Mouse (Mus musculus): ENCODE data around the gene Atmin. TPM values are rescaled to one million over a fixed set of nuclear protein-coding genes. Genes with fewer than 3 reads are reported as not detected.

The Atmin gene
- total RNA-seq (2021): 10 to 100 TPM; 63.3 to 66.0 TPM

DNA sequence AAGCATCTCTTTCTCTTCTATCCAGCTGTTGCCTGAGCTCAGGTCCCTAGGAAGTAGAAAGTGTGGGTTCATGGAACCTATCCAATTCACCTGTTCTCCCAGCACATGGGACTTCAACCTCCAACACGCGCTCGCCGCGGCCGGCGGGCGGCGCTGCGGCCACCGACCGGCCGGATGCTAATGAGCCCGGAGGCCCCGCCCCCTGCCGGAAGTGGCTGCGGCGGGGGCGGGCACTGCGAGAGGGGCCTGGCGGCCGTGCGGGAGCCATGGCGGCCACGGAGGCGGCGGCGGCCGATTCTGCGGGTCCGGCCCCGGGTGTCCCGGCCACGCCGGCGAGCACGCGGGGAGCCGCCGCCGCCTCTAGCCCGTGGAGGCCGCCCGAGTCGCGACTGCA lies at the start of gene Atmin:
Gene Atmin (plus strand): TSS at position 233 of the 394 bp plus-strand sequence.
- intact Hi-C loops (cut with DNase I): loop anchor here (1.0 to 5.0 kb wide), 2 partner anchors 36 to 534 kb away; no protein-coding TSS in a partner anchor

DNA sequence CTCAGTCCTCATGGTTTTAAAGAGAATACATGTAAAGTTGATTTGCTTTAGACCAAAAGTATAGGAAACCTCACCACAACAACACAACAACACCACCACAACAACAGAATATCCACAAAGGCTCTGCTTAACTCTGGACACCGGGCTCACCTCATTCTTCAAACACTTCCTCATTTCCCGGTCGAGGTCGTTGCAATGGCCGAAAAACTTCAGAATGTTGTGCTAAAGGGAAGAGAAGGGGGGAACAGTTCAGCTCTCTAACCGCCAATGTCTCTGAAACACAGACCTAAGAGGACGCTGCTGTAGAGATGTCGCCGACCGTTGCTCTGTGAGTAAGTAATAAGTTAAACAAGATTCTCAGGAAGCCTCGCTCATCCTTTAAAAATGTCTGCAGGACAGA lies 49.3 kb upstream of the Atmin start:
- intact Hi-C loops (cut with DNase I): no loop called here

More for the DNA sequence above, at the start of gene Atmin:
- peak; percentile 80 to 83 for DNase-seq (ENCODE audit: low spot score in 2 of 2)

DNA sequence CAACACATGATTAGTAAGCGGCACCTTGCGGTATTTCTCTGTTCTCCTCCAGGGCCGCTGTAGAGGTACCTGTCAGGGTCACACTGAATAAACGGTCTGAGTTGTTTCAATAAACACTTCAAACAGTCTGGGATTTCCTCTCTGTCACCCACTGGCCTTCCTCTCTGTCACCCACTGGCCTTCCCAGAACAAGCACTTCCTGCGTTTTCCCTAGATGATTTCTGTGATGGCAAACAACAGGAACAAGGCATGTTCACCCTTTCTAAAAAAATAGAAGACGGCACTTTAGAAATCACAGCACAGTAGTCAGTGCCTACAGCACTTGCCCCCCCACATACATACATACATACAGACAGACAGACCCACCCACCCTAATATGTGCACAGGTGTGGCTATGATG lies 47.7 kb upstream of the Atmin start:
- intact Hi-C loops (cut with DNase I): no loop called here
- no peak for DNase-seq (ENCODE audit: low spot score in 2 of 2)

More for the DNA sequence above, 49.3 kb upstream of the Atmin start:
- no peak for DNase-seq (ENCODE audit: low spot score in 2 of 2)

DNA sequence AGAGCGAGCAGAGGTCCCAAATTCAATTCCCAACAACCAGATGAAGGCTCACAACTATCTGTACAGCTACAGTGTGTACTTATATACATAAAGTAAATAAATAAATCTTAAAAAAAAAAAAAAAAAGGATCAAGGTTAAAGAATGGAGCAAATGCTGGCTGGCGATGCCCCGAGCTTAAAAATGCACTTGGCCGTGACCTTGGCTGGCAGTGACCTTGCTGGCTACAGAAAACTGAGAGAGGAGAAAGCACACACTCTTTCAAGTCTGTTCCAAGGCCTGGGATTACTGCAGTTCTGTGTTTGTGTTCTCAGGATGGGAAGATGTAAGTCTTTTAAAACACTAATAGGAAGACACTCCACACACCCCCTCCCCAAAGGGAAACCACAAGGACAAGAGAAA lies 38.5 kb upstream of the Atmin start:
- no peak for DNase-seq (ENCODE audit: low spot score in 2 of 2)
- intact Hi-C loops (cut with DNase I): no loop called here

DNA sequence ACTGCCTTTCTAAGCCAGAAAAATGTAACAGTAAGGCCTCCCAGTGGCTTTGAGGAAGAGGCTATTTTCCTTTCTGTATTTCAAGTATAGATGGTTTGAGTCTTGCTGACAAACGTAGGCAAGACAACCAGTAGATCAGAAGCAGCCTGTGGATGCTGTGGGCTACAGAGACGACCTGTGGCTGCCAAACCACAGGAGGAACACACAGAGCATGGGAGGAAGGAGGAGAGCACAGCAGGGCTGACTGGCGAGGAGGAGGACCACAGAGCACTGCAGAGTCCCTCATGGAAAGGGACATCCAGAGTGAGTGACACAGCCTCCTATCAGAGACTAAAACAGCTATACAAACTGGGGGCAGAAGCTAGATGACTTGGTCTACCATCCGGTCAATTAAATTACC lies 37.9 kb upstream of the Atmin start:
- intact Hi-C loops (cut with DNase I): no loop called here
- DNase-seq (ENCODE audit: low spot score in 2 of 2): no peak

DNA sequence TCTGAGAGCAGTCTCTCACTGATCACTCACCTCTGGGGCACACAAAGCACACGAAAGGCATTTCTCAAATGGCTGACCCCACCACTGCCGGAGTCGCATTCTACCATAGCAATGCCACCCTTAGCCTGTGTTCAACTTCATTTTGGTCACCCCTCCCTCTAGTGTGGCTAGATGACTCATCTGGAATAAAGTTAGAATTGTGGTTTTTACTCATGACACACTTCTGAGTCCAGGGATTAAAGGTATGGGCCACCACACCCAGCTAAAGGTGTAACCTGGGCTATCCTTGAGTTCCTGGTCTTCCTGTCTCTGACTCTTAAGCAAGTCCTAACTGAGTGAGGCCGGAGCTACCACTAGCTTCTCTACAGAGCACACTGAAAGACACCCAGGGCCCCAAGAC lies 37.4 kb upstream of the Atmin start:
- intact Hi-C loops (cut with DNase I): no loop called here
- DNase-seq (ENCODE audit: low spot score in 2 of 2): no peak

DNA sequence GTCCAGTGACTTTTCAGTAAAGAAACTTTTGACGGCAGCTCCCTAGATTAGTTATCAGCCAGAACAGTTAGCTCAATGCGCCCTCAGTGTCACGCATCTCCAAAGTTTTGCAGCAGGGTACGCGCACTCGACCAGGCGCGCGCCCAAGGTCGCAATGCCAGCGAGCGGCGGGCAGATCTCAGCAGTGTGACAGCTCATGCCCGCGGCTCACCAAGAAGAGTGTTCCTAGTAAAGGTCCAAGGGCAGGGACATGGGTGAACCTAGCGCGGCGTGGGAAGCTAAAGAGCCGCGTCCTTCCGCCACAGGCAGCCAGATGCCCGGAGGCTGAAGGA lies 22.2 kb upstream of the Atmin start:
- DNase-seq (ENCODE audit: low spot score in 2 of 2): no peak
- intact Hi-C loops (cut with DNase I): loop anchor here (5.0 kb wide), 1 partner anchor 71 kb away; the partner anchor contains the start of gene Gcsh

DNA sequence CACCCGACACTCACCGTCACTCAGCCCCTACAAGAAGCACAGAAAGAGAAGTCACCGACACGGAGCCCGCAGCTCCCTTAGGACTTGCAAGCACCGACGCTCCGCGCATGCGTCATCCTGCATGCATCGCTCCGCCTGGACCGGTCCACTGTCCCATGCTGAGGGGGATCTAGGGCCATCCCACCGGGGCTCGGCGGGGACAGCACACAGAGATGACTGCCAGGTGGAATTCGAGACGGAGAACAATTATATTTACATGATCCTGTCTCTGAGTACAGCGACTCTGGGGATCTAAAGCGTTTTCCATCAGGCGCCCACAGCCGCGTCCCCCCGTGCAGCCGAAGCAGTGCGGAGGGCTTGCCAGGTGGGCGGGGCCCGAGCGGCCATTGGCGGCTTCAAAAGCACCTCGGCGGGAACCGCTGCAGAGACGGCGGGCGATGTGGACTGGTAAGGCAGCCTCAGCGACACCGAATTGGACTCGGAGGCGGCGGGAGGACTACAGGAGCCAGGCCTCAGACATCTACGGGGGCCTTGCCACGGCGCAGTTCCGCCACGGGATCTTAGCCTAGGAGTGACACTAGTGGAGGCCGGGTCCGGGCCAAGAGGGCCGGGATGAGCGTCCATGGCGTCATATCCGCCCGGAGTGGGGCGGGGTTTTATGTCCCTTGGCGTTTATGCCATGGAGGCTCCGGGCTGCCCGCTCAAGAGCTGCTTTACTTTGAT lies 21.7 kb upstream of the Atmin start, which contains the start of the genes Cmc2 and Cenpn:
Gene Cmc2 (minus strand): TSS at position 119 of the 723 bp plus-strand sequence.
Gene Cenpn (plus strand): TSS at position 394 of the 723 bp plus-strand sequence.
- DNase-seq (ENCODE audit: low spot score in 2 of 2): peak; percentile 90 to 91
- intact Hi-C loops (cut with DNase I): loop anchor here (5.0 kb wide), 1 partner anchor 71 kb away; the partner anchor contains the start of gene Gcsh

DNA sequence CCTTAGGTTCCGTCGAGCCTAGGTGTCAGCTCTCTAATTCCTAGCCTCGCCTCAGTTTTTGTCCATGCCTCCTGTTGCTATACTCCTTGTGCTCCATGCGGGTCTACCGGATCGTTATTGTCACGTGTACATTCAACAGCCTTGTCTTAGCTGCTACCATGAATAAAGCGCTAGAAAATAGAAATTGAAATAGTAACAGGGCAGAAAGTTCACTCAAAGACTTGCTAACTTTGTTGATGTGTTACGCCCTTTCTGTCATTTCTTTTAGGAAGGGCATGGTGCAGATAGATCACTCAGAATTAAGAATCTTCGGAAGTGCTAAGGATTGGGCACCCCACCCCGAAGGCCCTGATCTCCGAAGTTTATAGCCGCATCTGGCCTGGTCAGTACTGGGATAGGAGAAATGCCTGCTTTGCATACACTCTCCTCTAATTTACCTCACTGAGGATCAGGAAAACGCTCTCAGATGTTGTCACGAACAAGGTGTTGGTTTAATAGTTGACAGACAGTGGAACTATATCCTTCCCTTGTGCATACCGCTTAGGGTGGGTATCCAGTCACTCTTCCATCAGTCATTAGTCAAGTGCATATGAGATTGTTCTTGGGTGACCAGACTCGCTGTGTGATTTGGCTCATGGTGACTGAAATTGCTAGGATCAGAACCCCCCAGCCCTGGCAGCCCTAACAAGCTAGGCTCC lies 21.0 kb upstream of the Atmin start:
- intact Hi-C loops (cut with DNase I): loop anchor here (5.0 kb wide), 1 partner anchor 70 kb away; the partner anchor contains the start of gene Gcsh
- DNase-seq (ENCODE audit: low spot score in 2 of 2): no peak

DNA sequence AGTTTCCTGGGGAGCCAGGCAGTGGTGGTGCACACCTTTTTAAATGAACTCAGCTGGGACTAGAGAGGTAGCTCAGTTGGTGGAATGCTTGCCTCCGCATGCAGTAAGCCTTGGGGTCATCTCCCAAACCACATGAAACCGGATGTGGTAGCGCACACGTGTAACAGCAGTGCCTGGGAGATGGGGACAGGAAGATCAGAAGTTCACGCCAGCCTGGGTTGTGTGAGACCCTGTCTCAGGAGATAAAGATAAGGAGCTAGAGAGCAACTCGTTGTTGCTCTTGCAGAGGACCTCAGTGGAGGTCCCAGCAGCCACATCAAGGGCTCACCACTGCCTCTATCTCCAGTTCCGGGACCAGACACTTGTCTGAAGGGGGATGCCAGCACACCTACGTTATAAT lies 19.7 kb upstream of the Atmin start:
- intact Hi-C loops (cut with DNase I): loop anchor here (5.0 kb wide), 1 partner anchor 69 kb away; the partner anchor contains the start of gene Gcsh
- DNase-seq (ENCODE audit: low spot score in 2 of 2): no peak

DNA sequence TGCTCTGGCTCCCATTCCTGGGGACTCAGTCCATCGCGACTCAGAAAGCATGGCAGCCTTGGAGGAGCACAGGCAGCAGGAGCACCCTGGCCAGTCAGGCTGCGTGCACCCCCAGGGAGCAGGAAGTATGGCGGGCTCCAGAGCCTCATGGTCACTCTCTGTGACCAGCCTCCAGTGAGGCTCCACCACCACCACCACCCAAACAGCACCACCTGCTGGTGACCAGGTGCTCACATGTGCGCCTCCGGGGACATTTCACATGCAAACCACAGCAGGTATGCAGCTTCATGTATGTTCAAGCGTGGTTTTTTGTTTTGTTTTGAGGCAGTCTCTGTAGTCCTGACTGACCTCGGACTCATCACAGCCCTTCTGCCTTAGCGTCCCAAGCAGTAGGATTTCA lies 15.3 kb upstream of the Atmin start:
- intact Hi-C loops (cut with DNase I): no loop called here
- DNase-seq (ENCODE audit: low spot score in 2 of 2): no peak

DNA sequence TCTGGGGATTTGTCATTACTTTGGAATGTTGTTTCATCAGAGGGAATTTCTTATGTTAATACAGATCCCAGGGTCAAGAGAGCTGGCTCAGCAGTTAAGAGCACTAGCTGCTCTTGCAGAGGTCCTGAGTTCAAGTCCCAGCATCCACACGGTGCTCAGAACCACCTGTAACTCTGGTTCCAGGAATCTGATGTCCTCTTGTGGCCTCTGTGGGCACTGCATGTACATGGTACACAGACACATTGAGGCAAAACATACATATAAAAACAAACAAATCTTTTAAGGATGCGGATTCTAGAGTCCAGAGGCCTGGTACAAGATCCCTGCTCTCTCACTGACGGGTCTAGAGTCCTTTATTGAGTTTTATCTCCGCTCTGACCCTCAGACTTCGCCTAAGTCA lies 14.6 kb upstream of the Atmin start:
- intact Hi-C loops (cut with DNase I): no loop called here
- no peak for DNase-seq (ENCODE audit: low spot score in 2 of 2)

DNA sequence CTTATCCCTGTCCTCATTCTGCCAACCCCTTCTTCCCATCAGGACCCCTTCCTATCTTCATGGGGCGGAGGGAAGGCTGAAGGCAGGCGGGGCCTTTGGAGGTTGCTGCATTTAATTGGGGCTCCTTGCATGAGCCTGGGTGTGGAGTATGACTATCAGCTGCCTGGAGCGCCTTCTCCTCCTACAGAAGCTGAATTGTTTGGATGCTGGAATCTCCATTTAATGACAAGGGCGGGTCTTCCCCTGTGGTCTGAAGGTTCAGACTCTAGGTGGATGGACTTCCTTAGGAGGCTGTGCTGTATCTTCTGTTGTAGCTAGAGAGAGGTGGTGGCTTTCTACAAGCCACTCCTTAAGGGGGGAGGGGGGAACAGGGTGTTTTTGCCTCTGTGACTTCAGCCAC lies 8.2 kb upstream of the Atmin start:
- intact Hi-C loops (cut with DNase I): no loop called here
- DNase-seq (ENCODE audit: low spot score in 2 of 2): no peak

DNA sequence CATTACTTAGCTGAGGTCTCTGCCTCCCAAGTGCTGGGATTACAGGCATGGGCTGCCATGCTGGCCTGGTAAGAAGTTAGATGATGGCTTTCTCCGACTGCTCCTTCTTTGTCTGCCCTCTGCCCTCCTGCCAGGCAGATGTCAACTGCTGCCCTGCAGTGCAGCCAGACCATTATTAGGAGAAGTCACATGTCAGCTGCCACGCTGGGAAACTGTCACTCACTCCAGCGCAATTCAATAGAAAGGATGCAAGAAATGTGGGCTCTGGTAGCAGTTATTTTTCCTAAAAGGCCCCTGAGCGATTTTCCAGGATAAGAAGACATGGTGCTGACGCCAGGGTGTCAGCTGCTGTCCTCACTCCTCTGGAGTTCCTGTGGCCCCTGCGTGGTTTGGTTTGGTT lies 7.7 kb upstream of the Atmin start:
- no peak for DNase-seq (ENCODE audit: low spot score in 2 of 2)

DNA sequence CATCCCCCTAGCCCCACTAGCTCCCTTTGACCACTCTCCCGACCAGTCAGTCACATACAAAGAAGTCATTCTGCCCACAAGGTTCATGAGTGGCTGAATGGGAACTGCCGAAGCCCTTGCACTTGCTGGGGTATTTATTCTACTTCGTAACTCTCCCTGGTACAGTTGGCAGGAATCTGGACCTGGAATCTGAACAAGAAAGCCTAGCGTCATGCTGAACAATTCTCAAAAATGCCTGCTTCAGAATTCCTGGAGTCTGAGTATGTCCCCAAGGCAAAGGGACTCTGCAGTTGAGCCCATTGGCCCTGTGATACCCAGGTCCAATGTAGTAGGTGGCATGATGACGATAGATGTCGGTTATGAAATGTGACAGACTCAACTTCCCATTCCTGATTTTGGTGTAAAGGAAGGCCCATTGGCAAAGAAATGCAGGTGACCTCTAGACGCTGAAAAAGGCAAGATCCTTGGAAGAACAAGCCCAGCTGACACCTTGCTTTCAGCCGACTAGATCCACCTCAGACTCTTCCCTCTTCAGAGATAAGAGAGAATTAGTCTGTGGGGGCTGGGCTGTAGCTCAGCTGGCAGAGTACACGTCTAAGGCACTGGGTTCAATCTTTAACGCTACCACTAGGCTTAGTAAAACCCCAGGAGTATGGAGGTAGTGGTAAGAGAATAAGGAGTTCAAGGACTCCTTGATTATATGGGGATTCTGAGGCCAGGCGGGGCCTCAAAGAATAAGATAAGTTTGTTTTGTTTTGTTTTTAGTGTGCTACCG lies 722 bp upstream of the Atmin start:
- intact Hi-C loops (cut with DNase I): loop anchor here (1.0 to 5.0 kb wide), 2 partner anchors 37 to 535 kb away; no protein-coding TSS in a partner anchor
- no peak for DNase-seq (ENCODE audit: low spot score in 2 of 2)

More for the DNA sequence above, 7.7 kb upstream of the Atmin start:
- intact Hi-C loops (cut with DNase I): no loop called here

DNA sequence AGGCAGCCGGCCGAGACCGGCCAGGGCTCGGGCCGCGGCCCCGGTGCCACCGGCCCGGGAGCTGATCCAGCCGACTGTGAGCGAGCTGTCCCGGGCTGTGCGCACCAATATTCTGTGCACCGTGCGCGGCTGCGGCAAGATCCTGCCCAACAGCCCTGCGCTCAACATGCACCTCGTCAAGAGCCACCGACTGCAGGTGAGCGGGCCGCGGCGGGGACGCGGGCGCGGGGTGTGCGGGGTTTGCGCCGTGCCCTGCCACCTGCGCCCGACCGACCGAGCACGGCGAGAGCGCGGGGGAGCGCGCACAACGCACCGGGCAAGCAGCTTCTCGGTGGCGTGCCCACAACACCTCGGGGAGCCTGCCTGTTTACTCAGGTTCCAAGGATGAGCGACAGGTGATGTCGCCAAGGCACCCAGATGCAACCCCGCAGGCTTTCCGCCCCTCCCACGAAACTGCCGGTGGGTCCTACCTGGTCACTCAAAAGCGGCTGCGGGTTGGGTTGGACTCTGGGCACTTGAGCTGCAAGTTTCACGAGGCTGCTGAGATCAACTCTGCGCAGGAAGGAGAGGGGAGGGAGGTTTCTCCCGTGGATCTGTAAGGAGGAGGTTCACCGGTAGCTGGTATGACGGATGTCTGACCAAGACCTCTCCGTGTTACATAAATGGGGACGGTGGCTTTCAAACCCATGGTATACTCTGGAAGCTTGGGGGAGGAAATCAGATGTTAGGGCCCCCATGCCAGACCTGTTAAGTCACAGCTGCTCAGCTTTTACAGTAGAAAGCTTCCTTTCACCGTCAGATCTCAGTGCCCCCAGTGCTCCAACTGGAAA lies 577 bp downstream of the Atmin start:
- intact Hi-C loops (cut with DNase I): loop anchor here (1.0 to 5.0 kb wide), 2 partner anchors 36 to 534 kb away; no protein-coding TSS in a partner anchor
- peak; percentile 50 to 61 for DNase-seq (ENCODE audit: low spot score in 2 of 2)

DNA sequence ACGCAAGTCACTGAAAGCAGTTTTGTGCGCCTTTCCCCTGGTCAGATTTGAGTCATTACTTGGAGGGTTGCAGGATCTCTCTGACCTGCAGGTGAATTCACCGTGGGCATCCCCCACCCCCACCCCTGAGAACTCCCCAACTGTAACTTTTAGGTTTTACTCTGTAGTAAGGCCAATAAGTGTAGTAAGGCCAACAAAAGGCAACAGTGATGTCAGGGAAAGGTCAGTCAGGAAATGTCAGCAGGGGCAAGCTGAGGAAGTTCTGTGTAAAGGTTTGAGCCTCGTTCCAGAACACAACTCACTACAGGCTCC lies 1.1 kb downstream of the Atmin start:
- intact Hi-C loops (cut with DNase I): loop anchor here (5.0 kb wide), 1 partner anchor 533 kb away; no protein-coding TSS in a partner anchor
- DNase-seq (ENCODE audit: low spot score in 2 of 2): no peak

DNA sequence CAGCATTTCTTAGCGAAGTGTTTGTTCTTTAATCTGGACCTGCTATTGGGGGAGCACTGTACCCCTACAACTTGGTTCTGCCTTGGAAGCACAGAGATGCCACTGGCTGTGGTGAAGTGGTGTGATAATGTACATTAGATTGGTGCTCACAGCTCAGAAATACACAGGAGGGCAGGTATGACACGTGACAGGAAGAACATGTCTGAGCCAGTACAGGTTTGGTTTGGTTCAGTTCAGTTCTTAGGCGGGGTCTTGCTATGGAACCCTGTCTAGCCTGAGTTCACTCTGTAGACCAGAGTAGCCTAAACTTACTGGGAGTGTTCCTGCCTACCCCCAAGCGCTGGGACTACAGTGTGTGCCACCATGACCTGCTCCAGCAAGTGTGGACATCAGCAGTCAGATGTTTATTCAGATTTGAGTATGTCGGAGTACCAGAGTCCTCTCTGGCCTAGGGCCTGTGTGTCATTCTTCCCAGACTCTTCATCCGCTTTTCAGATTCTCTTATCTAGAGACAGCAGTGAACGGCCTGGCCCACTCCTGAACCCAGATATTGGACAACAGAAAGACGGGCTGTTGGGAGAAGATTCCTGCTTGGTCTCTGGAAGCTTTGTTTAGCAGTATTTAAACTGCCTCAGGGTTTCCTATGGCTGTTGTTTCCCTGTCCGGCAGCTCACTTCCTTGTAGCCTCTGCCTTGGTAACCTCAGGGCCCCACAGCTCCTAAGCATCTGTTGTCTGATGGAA lies 2.1 kb downstream of the Atmin start:
- no peak for DNase-seq (ENCODE audit: low spot score in 2 of 2)
- intact Hi-C loops (cut with DNase I): no loop called here

Data from left cerebral cortex, postnatal 36 days (tissue).